Mouse (Mus musculus) C2C12 (cell line): ENCODE results near the gene Grid1. TPM values are rescaled to one million over a fixed set of nuclear protein-coding genes. Genes with fewer than 3 reads are reported as not detected.

Experiments
- H3K27me3 ChIP-seq: one replicate; pipeline ENCODE4 v1.6.1; 2011; ENCODE audit not compliant: control insufficient read depth, insufficient read depth, insufficient read length
- H3K36me3 ChIP-seq: one replicate; pipeline ENCODE4 v1.6.1; 2011; ENCODE audit not compliant: control insufficient read depth, insufficient read depth
- H3K4me3 ChIP-seq: one replicate; pipeline ENCODE4 v1.5.1; 2011; ENCODE audit warnings: mild to moderate bottlenecking, control low read depth; ENCODE audit not compliant: poor library complexity, insufficient read depth, severe bottlenecking
- H3K79me2 ChIP-seq: one replicate; pipeline ENCODE4 v1.6.1; 2011; ENCODE audit not compliant: control insufficient read depth, insufficient read depth
- H3K79me3 ChIP-seq: one replicate; pipeline ENCODE4 v1.6.1; 2011; ENCODE audit warnings: low read depth, control low read depth
- H3ac ChIP-seq: one replicate; pipeline ENCODE3; 2011; ENCODE audit warnings: low read depth; ENCODE audit not compliant: control insufficient read depth, insufficient read length
- CEBPB ChIP-seq: IDR thresholded peaks from one replicate; pipeline ENCODE4 v1.6.1; 2011; ENCODE audit warnings: low read depth, mild to moderate bottlenecking, control low read depth, moderate library complexity
- CTCF ChIP-seq: IDR thresholded peaks from one replicate; pipeline ENCODE4 v1.5.1; 2011; ENCODE audit not compliant: control insufficient read depth, insufficient read depth, insufficient read length
- FOSL1 ChIP-seq: IDR thresholded peaks from one replicate; pipeline ENCODE4 v1.8.0; 2011; ENCODE audit warnings: mild to moderate bottlenecking, low read length; ENCODE audit not compliant: poor library complexity, insufficient read depth, severe bottlenecking
- MAX ChIP-seq: IDR thresholded peaks from one replicate; pipeline ENCODE4 v1.6.1; 2011; ENCODE audit warnings: mild to moderate bottlenecking, control low read depth
- MYOD1 ChIP-seq: IDR thresholded peaks from one replicate; pipeline ENCODE4 v1.6.1; 2011; ENCODE audit warnings: low read depth; ENCODE audit not compliant: control insufficient read depth, insufficient read length
- MYOG ChIP-seq: IDR thresholded peaks from one replicate; pipeline ENCODE4 v1.6.1; 2011; ENCODE audit not compliant: control insufficient read depth, insufficient read length; ENCODE audit errors: extremely low read depth
- USF1 ChIP-seq: IDR thresholded peaks from one replicate; pipeline ENCODE4 v1.6.1; 2011; ENCODE audit warnings: low read depth, mild to moderate bottlenecking, control low read depth, moderate library complexity
- polyA plus RNA-seq: library from polyadenylated mRNA; unstranded; fragments of >200 nt; fragmentation: generic; extraction: Trizol; gene quantifications from one replicate; pipeline ENCODE4 v1.2.1, GENCODE M21; 2012; ENCODE audit warnings: missing spikeins

Gene Grid1
- polyA plus RNA-seq, 1 experiment, result 0.04 TPM

- H3K79me3 ChIP-seq, result no peaks in the 10 kb centered on the region
- H3K4me3 ChIP-seq, result no peak overlapping the region
- TF ChIP-seq USF1, result no peak
- TF ChIP-seq MYOD1, result no peak
- TF ChIP-seq MAX, result no peak
- TF ChIP-seq FOSL1, result no peak
- no peak for TF ChIP-seq CTCF
- TF ChIP-seq MYOG, result no peak
- no peak for TF ChIP-seq CEBPB
- H3K36me3 ChIP-seq, result no peaks in the 10 kb centered on the region
- H3K79me2 ChIP-seq, result no peaks in the 10 kb centered on the region
- peaks cover 57% of the 10 kb centered on the region for H3K27me3 ChIP-seq
- no peak overlapping the region for H3ac ChIP-seq
These were observed 4.3 kb downstream of the Grid1 start for GRCm38 (mm10) chr14:34824186-34824585.

GRCm38 (mm10) chr14:34825902-34826301 lies 6.0 kb downstream of the Grid1 start:
- no peaks in the 10 kb centered on the region for H3K79me2 ChIP-seq
- TF ChIP-seq MAX, result no peak
- TF ChIP-seq USF1, result no peak
- TF ChIP-seq CEBPB, result no peak
- no peak for TF ChIP-seq MYOG
- no peak for TF ChIP-seq CTCF
- no peak for TF ChIP-seq FOSL1
- TF ChIP-seq MYOD1, result no peak
- no peaks in the 10 kb centered on the region for H3K36me3 ChIP-seq
- H3ac ChIP-seq, result no peak overlapping the region
- no peaks in the 10 kb centered on the region for H3K79me3 ChIP-seq
- H3K4me3 ChIP-seq, result no peak overlapping the region
- H3K27me3 ChIP-seq, result peaks cover 42% of the 10 kb centered on the region

- Histone ChIP-seq H3K4me3 (no peak overlapping the region), H3K79me2 (no peaks in the 10 kb centered on the region), H3K79me3 (no peaks in the 10 kb centered on the region), H3K27me3 (peaks cover 14% of the 10 kb centered on the region), H3K36me3 (no peaks in the 10 kb centered on the region), H3ac (no peak overlapping the region)
- no peak for TF ChIP-seq MAX
- TF ChIP-seq MYOG, result no peak
These were observed 9.9 kb downstream of the Grid1 start for GRCm38 (mm10) chr14:34829831-34830230.

DNA sequence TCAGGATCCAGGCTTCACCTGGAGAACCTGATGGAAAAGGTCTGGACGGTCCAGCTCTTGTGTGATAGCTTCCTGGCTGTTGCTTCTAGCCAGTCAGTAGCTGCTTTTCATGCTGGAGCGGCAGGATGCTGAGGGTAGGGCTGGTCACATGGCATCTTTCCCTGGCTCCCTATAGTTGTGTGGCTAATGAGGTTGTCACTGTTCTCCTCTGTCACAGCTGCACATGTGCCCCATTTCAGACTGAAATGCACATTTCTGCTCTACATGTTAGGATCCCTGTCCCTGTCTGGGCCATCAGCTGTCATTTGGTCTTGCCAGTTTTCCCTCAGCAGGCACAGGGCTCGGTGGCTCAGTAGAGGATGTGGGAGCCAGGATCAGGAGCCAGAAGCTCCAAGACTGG lies 17.2 kb downstream of the Grid1 start:
- TF ChIP-seq USF1, result no peak
- no peak for TF ChIP-seq CEBPB
- TF ChIP-seq FOSL1, result no peak
- TF ChIP-seq MAX, result no peak
- no peak for TF ChIP-seq MYOD1
- no peak for TF ChIP-seq CTCF
- TF ChIP-seq MYOG, result no peak
- no peaks in the 10 kb centered on the region for H3K27me3 ChIP-seq
- no peaks in the 10 kb centered on the region for H3K79me3 ChIP-seq
- no peaks in the 10 kb centered on the region for H3K79me2 ChIP-seq
- H3ac ChIP-seq, result no peak overlapping the region
- no peak overlapping the region for H3K4me3 ChIP-seq
- no peaks in the 10 kb centered on the region for H3K36me3 ChIP-seq

DNA sequence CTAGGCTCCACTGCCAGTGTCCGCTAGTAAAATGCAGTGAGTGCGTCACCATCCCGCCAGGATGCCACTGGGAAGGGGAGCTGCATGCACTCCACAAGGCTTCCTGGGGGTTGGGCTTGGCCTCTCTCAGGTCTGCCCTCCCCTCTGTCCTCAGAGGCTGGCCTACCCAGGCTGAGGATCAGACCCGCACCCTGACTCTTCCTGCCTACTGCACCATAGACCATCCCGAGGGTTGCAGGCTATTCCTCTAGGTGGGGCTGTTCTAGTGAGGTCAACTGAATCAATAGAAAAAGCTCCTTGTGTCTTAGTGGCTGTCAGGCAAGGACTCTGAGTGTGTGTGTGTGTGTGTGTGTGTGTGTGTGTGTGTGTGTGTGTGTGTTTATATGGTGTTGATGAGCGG lies 19.1 kb downstream of the Grid1 start:
- Histone ChIP-seq H3K4me3 (no peak overlapping the region), H3K79me3 (no peaks in the 10 kb centered on the region), H3K36me3 (no peaks in the 10 kb centered on the region), H3ac (no peak overlapping the region), H3K27me3 (no peaks in the 10 kb centered on the region), H3K79me2 (no peaks in the 10 kb centered on the region)
- TF ChIP-seq MYOD1, result no peak

- Histone ChIP-seq H3K27me3 (no peaks in the 10 kb centered on the region), H3ac (no peak overlapping the region), H3K36me3 (no peaks in the 10 kb centered on the region), H3K79me3 (no peaks in the 10 kb centered on the region), H3K79me2 (no peaks in the 10 kb centered on the region), H3K4me3 (no peak overlapping the region)
- TF ChIP-seq MYOG, result no peak
These were observed 20.0 kb downstream of the Grid1 start for GRCm38 (mm10) chr14:34839898-34840297.

- Histone ChIP-seq H3K79me3 (no peaks in the 10 kb centered on the region), H3K27me3 (no peaks in the 10 kb centered on the region)
- TF ChIP-seq MYOD1 (no peak), USF1 (no peak), MAX (no peak), CEBPB (no peak)
These were observed 23.7 kb downstream of the Grid1 start for GRCm38 (mm10) chr14:34843579-34843978.

More at GRCm38 (mm10) chr14:34843579-34843978, 23.7 kb downstream of the Grid1 start:
- H3K4me3 ChIP-seq, result no peak overlapping the region
- H3ac ChIP-seq, result no peak overlapping the region
- no peaks in the 10 kb centered on the region for H3K79me2 ChIP-seq
- H3K36me3 ChIP-seq, result no peaks in the 10 kb centered on the region
